Mouse (Mus musculus) left cerebral cortex, adult 11 months (tissue): ENCODE measurements around the gene Eif4h.

ENCODE experiments used
- DNase-seq: peaks from one replicate; pipeline ENCODE4 v3.0.0; 2022; ENCODE audit warnings: low spot score

Eif4h gene

GRCm38 (mm10) chr5:134607121-134607520 lies 32.2 kb downstream of the Eif4h start:
- no peak for DNase-seq

GRCm38 (mm10) chr5:134606314-134606713 lies 33.0 kb downstream of the Eif4h start:
- no peak for DNase-seq

GRCm38 (mm10) chr5:134604376-134604775 lies 34.9 kb downstream of the Eif4h start:
- DNase-seq, result no peak

- DNase-seq, result no peak
Observed at GRCm38 (mm10) chr5:134597711-134598110, 41.6 kb downstream of the Eif4h start.

GRCm38 (mm10) chr5:134593093-134593492 lies 46.2 kb downstream of the Eif4h start:
- DNase-seq, result no peak

- DNase-seq, result no peak
Observed at GRCm38 (mm10) chr5:134592026-134592581, 47.2 kb downstream of the Eif4h start.

GRCm38 (mm10) chr5:134589900-134590299 lies 49.4 kb downstream of the Eif4h start:
- DNase-seq, result no peak

GRCm38 (mm10) chr5:134584798-134585197 lies 54.5 kb downstream of the Eif4h start:
- DNase-seq, result no peak

GRCm38 (mm10) chr5:134583884-134584213 lies 55.4 kb downstream of the Eif4h start:
- DNase-seq, result no peak

- no peak for DNase-seq
Observed at GRCm38 (mm10) chr5:134583006-134583883, 56.0 kb downstream of the Eif4h start.

- DNase-seq, result peak; percentile 91
Observed at GRCm38 (mm10) chr5:134582221-134582907, 56.9 kb downstream of the Eif4h start.

- DNase-seq, result no peak
Observed at GRCm38 (mm10) chr5:134581146-134581545, 58.1 kb downstream of the Eif4h start, which contains the start of gene Rfc2. Gene Rfc2, plus strand, starts transcription at chr5:134581366.

GRCm38 (mm10) chr5:134579135-134579534 lies 60.2 kb downstream of the Eif4h start:
- no peak for DNase-seq

GRCm38 (mm10) chr5:134577534-134577933 lies 61.8 kb downstream of the Eif4h start:
- DNase-seq, result no peak

GRCm38 (mm10) chr5:134576517-134577220 lies 62.6 kb downstream of the Eif4h start:
- DNase-seq, result no peak

- DNase-seq, result no peak
Observed at GRCm38 (mm10) chr5:134575833-134576232, 63.5 kb downstream of the Eif4h start.

- no peak for DNase-seq
Observed at GRCm38 (mm10) chr5:134572508-134573214, 66.6 kb downstream of the Eif4h start.

GRCm38 (mm10) chr5:134571730-134572507 lies 67.4 kb downstream of the Eif4h start:
- DNase-seq, result no peak
